Mouse (Mus musculus): ENCODE data around the gene Tmem215. TPM values are rescaled to one million over a fixed set of nuclear protein-coding genes. Genes with fewer than 3 reads are reported as not detected.

The Tmem215 gene
- polyA plus RNA-seq, 1 experiment, result not detected

DNA sequence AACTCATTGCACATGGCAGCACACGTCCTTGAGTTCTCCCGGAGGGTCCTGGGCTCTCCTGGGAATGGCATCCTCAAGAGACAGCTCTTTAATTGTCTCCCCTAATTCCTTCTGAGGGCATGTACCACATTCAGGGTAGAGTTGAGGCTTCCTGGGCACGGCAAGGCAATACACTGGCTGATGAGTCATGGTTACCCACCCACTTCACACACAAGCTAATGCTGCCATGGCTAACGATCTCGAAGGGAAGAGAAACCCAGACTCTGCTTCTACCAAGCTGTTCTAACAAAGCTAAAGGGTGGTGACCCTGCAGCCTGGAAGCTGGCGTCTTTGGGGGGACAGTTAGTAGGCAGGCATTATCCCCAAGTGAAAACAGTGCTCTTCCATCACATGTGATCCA, 24.4 kb downstream of the Tmem215 start:
- no peak overlapping the region for H3K4me3 ChIP-seq (ENCODE audit: insufficient read depth, low read length)
- no peaks in the 10 kb centered on the region for H3K4me1 ChIP-seq (ENCODE audit: control insufficient read depth, insufficient read depth, low read length)
- H3K27ac ChIP-seq (ENCODE audit: insufficient read depth, low read depth, low read length), result no peak overlapping the region
- no peak for TF ChIP-seq CTCF (IDR thresholded peaks at IDR 0.05; ENCODE audit: low read depth, low read length)
- TF ChIP-seq POLR2A (IDR thresholded peaks at IDR 0.05; ENCODE audit: borderline replicate concordance, low read depth, low read length), result no peak

- no peak for TF ChIP-seq POLR2A (IDR thresholded peaks at IDR 0.05; ENCODE audit: borderline replicate concordance, low read depth, low read length)
- no peak for TF ChIP-seq CTCF (IDR thresholded peaks at IDR 0.05; ENCODE audit: low read depth, low read length)
- H3K4me3 ChIP-seq (ENCODE audit: insufficient read depth, low read length), result no peak overlapping the region
- no peak overlapping the region for H3K27ac ChIP-seq (ENCODE audit: insufficient read depth, low read depth, low read length)
- no peaks in the 10 kb centered on the region for H3K4me1 ChIP-seq (ENCODE audit: control insufficient read depth, insufficient read depth, low read length)
These were observed 24.8 kb downstream of the Tmem215 start for GRCm38 (mm10) chr4:40496828-40497227.

DNA sequence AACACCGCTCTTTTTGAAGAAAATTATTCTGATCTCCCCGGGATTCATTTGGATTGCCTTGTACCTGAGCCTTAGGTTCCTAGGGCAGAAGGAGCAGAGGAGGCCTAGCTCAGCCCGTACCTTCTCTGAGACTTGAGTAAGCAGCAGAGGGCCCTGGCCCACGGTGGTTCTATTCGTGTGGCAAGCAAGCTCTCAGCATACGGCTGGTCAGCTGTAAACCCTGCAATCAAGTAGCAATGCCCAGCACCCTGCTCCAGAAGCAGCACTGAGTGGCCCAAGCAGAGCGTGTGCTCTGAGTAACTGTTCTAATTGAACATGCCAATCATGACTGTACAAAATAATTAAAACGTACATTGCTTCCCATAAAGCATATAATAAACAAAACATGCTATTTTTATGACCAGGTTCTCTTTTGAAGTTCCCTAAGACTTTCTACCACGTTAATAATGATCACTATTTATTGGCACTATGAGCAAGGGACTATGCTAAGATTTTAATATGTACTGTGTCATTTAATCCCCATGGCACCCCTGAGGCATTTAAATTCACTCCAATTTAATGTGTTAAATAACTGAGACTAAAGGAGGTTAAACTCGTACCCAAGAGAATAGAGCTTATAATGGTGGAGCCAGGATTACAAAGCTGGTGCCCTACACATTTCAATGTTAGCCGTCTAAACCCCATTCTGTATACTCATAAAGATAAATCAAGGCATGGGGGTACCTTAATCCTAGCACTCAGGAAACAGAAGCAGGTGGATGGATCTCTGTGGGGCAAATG, 28.0 kb downstream of the Tmem215 start:
- Histone ChIP-seq H3K4me1 (ENCODE audit: control insufficient read depth, insufficient read depth, low read length) (no peaks in the 10 kb centered on the region), H3K27ac (ENCODE audit: insufficient read depth, low read depth, low read length) (no peak overlapping the region), H3K4me3 (ENCODE audit: insufficient read depth, low read length) (no peak overlapping the region)
- TF ChIP-seq CTCF (IDR thresholded peaks at IDR 0.05; ENCODE audit: low read depth, low read length), result no peak
- TF ChIP-seq POLR2A (IDR thresholded peaks at IDR 0.05; ENCODE audit: borderline replicate concordance, low read depth, low read length), result no peak

DNA sequence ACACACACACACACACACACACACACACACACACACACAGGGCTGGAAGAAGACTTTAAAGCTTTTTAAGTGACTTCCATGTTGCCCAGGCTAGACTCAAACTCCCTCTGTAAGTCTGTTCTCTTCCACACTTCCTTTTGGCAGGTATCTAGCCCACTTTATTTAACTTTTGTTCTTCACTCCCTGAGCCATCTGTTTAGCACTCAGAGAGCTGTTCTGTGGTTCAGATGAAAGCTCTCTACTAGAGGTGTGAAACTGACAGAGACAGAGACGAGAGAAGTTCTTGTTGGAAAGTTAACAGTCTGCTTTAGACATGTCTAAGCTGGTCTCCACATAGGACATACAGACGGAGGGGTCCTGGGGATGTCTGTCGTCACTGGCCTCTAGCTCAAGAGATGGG, 30.5 kb downstream of the Tmem215 start:
- no peak overlapping the region for H3K4me3 ChIP-seq (ENCODE audit: insufficient read depth, low read length)
- no peaks in the 10 kb centered on the region for H3K4me1 ChIP-seq (ENCODE audit: control insufficient read depth, insufficient read depth, low read length)
- no peak for TF ChIP-seq CTCF (IDR thresholded peaks at IDR 0.05; ENCODE audit: low read depth, low read length)
- no peak for TF ChIP-seq POLR2A (IDR thresholded peaks at IDR 0.05; ENCODE audit: borderline replicate concordance, low read depth, low read length)
- no peak overlapping the region for H3K27ac ChIP-seq (ENCODE audit: insufficient read depth, low read depth, low read length)

DNA sequence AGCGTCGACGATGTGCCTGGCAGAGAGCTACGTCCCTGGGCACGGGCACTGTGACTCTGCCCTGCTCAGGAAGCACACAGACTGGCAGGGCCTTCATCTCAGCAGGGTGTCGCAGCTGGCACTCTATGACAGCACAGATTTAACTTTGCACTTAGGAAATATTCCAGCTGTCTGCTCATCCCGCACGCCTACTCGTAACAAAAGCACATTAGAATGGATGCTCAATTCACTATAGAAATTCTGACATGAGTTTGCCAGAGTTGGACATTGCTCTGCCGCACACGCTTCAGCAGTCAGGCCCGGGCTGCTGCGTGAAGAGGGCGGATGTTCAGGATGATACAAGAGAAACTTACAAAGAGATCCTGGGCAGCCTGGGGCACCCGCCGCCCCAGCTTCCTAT, 37.6 kb downstream of the Tmem215 start:
- no peak overlapping the region for H3K4me3 ChIP-seq (ENCODE audit: insufficient read depth, low read length)
- no peaks in the 10 kb centered on the region for H3K4me1 ChIP-seq (ENCODE audit: control insufficient read depth, insufficient read depth, low read length)
- TF ChIP-seq POLR2A (IDR thresholded peaks at IDR 0.05; ENCODE audit: borderline replicate concordance, low read depth, low read length) (no peak), CTCF (IDR thresholded peaks at IDR 0.05; ENCODE audit: low read depth, low read length) (no peak)
- no peak overlapping the region for H3K27ac ChIP-seq (ENCODE audit: insufficient read depth, low read depth, low read length)

DNA sequence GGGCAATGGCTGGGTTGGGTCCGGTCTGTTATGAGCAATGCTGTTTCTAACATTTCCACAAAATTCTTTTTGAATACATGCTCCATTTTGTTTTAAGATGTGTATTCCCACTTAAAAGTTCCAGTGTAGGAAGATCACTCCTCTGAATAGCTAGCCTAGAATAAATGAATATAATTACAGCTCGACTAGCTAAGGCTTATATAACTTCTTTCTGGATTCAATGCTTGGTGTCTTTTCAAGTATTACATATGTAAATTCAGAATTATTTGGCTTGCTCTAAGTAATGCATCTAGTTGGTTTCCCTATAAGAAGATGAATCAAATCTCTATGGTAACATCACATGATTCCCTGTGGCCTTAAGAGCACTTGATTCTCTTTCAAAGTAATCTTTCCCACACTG, 41.3 kb downstream of the Tmem215 start:
- Histone ChIP-seq H3K27ac (ENCODE audit: insufficient read depth, low read depth, low read length) (no peak overlapping the region), H3K4me3 (ENCODE audit: insufficient read depth, low read length) (no peak overlapping the region), H3K4me1 (ENCODE audit: control insufficient read depth, insufficient read depth, low read length) (no peaks in the 10 kb centered on the region)
- TF ChIP-seq POLR2A (IDR thresholded peaks at IDR 0.05; ENCODE audit: borderline replicate concordance, low read depth, low read length), result no peak
- no peak for TF ChIP-seq CTCF (IDR thresholded peaks at IDR 0.05; ENCODE audit: low read depth, low read length)

DNA sequence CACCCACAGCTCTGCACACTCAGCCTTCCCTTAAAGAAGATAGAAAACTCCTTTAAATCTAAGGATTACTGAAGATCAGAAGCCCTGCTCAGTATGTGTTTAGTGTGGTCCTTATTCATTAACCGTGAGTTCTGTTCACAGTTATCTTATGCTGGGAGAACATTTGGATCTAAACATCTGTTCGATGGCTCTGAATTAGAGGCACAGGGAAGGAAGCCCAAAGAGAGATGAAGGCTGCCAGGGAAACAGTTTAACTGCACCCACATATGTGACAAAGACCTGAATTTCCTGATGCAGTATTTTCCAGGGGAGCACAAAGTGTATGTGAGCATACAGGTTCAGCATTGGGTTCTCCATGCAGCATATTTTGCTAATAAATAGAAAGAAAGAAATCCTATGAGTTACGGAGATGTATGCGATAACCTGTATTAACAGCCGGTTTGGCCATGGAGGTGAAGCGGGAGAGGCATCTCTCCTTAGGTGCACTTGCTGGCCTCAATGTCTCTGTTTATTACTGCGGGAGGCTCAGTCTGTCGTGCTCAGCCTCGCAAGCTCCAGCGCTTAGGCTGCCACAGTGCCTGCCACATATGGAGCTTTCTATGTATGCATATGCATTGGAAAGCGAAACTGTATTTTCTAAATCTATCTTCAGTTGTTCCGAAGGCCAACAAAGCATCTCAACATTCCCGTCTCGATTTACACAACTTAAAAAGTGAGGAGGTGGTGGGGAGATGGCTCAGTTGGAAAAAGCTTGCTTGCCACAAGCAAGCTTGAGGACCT, 46.8 kb downstream of the Tmem215 start:
- TF ChIP-seq POLR2A (IDR thresholded peaks at IDR 0.05; ENCODE audit: borderline replicate concordance, low read depth, low read length), result no peak
- TF ChIP-seq CTCF (IDR thresholded peaks at IDR 0.05; ENCODE audit: low read depth, low read length), result no peak
- Histone ChIP-seq H3K4me3 (ENCODE audit: insufficient read depth, low read length) (no peak overlapping the region), H3K4me1 (ENCODE audit: control insufficient read depth, insufficient read depth, low read length) (no peaks in the 10 kb centered on the region), H3K27ac (ENCODE audit: insufficient read depth, low read depth, low read length) (no peak overlapping the region)

Other genes with a start within 250 kb of the Tmem215 start
- 90.7 and 91.2 TPM in 2 replicates for gene Ddx58, start 232.4 kb upstream of the Tmem215 start, polyA plus RNA-seq (2012; ENCODE audit: insufficient read depth, insufficient read length, missing spikeins)
- 22.6 and 23.6 TPM in 2 replicates for gene Smim27, start 202.6 kb upstream of the Tmem215 start, polyA plus RNA-seq (2012; ENCODE audit: insufficient read depth, insufficient read length, missing spikeins)
- 23.5 and 25.5 TPM in 2 replicates for gene Topors, start 202.3 kb upstream of the Tmem215 start, polyA plus RNA-seq (2012; ENCODE audit: insufficient read depth, insufficient read length, missing spikeins)
- gene Ndufb6, start 192.8 kb upstream of the Tmem215 start, polyA plus RNA-seq (2012; ENCODE audit: insufficient read depth, insufficient read length, missing spikeins), result 73.8 and 76.3 TPM in 2 replicates
- gene Aptx, start 231.0 kb downstream of the Tmem215 start, polyA plus RNA-seq (2012; ENCODE audit: insufficient read depth, insufficient read length, missing spikeins), result 12.0 and 12.1 TPM in 2 replicates
- gene Dnaja1, start 250.0 kb downstream of the Tmem215 start, polyA plus RNA-seq (2012; ENCODE audit: insufficient read depth, insufficient read length, missing spikeins), result 100 and 113 TPM in 2 replicates

Measured in bone marrow macrophage, adult 2 months (primary cell).